Mouse (Mus musculus): ENCODE results near the gene Gpkow.
"Not testable (repeated sequence)": the region's sequence is repeated elsewhere in the genome, so short reads cannot be mapped to it uniquely, and the experiment has no call there.

The Gpkow gene

GRCm38 (mm10) chrX:7690486-7690885 lies 6.4 kb upstream of the Gpkow start:
- no peak for DNase-seq

DNA sequence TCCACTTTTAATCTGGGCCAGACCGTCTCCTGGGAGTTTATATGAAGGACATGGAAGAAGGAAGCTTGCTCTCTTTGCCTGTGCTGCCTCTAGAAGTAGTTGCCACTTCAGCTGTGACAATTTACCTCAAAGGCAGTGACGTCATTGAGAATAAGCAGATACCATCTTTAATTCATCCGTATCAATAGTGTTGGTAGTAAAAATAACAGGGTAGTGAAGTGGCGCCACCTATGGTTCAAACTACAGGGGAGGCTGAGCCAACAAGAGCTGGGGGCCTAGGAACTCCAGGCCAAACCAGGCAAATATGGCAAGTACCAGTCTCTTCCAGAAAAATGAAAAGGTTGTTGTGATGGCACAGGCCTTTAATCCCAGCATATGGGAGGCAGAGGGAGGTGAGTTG lies 4.1 kb upstream of the Gpkow start:
- peak; percentile 36 for DNase-seq

DNA sequence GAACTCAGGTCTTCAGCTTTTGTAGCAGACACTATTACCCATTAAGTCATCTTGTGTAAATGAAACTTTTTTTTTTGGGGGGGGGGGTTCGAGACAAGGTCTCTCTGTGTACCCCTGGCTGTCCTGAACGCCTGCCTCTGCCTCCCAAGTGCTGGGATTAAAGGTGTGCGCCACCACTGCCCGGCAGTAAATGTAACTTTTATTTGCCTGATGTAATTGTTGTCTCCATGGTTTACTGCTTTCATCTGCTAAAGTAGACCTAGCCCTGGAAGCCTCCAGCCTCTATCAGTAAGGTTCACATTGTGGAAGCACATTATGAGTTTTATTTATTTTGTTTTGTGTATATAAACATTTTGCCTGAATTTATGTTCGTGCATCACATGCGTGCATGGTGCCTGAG lies 411 bp upstream of the Gpkow start:
- no peak for DNase-seq

DNA sequence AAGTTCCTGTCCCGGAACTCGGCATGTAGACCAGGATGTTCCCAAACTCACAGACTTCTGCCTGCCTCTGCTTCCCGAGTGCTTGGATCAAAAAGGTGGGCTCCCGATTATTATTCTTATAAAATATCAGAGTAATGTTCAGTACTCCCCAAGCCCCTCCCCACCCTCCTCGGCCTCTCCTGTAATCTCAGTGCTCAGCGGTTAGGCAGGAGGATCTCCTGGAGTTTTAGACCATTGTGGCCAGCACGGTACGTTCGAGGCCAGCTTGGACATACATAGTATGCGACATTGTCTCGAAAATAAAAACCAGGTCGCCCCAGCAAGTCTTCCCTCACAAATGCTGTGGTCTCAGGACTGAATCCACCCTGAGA lies 16.8 kb downstream of the Gpkow start:
- not testable (repeated sequence) for DNase-seq

GRCm38 (mm10) chrX:7714135-7714899 lies 17.4 kb downstream of the Gpkow start, which contains the start of gene Wdr45:
Gene Wdr45 (plus strand): TSS chrX:7714333.
- peak; percentile 91 for DNase-seq

GRCm38 (mm10) chrX:7716058-7716457 lies 19.1 kb downstream of the Gpkow start:
- not testable (repeated sequence) for DNase-seq

GRCm38 (mm10) chrX:7721514-7722281 lies 24.8 kb downstream of the Gpkow start, which contains the start of gene Gm45208:
Gene Gm45208 (plus strand): TSS chrX:7722245.
- DNase-seq = peak; percentile 79

DNA sequence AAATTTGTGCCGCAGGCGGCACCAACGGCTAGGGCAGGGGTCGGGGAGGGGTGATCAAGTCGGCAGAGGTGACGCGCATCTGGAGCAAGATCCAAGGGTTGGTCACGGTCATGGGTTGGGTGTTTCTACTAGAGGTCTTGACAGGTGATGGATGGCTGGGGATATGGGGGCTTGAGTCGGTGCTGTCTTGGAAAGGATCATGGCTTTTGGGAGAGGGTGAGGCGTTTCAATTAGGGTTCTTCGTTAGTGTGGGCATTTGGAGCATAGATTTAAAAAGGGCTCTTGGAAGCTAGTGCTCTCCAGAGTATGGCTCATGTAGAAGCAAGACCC lies 25.3 kb downstream of the Gpkow start:
- no peak for DNase-seq

- no peak for DNase-seq
Measured at GRCm38 (mm10) chrX:7722691-7723090, 25.8 kb downstream of the Gpkow start.

- DNase-seq = no peak
Measured at GRCm38 (mm10) chrX:7724135-7724534, 27.2 kb downstream of the Gpkow start.

DNA sequence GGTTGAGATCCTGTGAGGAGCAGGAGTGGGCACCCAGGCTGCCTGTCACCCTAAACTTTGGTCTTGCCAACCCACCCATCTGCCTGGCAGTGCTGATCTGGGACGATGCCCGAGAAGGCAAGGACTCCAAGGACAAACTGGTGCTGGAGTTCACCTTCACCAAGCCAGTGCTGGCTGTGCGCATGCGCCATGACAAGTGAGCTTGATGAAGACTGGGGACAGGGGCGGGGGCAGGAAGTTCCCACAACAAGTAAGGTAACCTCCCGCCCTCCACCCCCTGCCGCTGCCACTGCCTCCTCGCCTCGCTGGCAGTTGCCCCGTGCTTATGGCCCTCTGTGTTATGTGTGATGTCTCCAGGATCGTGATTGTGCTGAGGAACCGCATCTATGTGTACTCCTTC lies 28.9 kb downstream of the Gpkow start:
- no peak for DNase-seq

DNA sequence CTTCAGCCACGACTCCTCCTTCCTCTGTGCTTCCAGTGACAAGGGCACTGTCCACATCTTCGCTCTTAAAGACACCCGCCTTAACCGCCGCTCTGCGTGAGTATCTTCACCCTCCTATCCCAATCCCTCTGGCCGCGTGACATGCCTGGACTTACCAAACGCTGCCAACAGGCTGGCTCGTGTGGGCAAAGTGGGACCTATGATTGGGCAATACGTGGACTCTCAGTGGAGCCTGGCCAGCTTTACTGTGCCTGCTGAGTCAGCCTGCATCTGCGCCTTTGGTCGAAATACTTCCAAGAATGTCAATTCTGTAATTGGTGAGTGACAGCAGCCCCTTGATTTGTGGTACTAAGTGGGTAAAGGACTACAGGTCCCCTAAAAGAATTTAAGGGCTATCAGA lies 30.2 kb downstream of the Gpkow start:
- no peak for DNase-seq

DNA sequence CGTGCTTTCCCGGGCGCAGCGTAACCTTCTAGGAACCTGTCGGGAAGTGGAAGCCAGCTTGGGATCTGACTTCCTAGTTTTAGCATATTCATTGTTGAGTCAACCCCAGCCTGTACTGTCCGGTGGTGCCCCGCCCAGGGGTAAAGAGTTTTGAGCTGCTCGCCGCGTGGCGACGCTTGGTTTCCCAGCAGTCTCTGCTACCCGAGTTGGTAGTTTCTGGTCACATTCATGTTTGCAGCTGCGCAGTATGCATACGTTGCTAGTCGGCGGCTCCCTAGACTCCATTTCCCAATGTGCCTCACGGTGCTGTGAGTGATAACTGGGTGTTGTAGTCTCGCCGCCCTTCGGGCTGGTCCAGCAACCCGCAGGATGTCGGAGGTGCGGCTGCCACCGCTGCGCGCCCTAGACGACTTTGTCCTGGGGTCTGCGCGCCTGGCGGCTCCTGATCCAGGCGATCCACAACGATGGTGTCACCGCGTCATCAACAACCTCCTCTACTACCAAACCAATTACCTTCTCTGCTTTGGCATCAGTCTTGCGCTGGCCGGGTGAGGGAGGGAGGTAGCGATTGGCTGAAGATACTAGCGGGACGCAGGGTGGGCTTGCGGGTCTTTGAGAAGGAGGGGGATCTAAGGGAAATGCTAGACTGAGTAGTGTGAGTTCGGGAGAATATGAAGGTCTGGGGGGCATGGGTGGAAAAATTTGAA lies 31.4 kb downstream of the Gpkow start, which contains the start of gene Praf2:
TSS of gene Praf2 (plus strand) at position 225 of the 707 bp plus-strand sequence.
- peak; percentile 71 for DNase-seq

- no peak for DNase-seq
Measured at GRCm38 (mm10) chrX:7728922-7729265, 32.0 kb downstream of the Gpkow start.

DNA sequence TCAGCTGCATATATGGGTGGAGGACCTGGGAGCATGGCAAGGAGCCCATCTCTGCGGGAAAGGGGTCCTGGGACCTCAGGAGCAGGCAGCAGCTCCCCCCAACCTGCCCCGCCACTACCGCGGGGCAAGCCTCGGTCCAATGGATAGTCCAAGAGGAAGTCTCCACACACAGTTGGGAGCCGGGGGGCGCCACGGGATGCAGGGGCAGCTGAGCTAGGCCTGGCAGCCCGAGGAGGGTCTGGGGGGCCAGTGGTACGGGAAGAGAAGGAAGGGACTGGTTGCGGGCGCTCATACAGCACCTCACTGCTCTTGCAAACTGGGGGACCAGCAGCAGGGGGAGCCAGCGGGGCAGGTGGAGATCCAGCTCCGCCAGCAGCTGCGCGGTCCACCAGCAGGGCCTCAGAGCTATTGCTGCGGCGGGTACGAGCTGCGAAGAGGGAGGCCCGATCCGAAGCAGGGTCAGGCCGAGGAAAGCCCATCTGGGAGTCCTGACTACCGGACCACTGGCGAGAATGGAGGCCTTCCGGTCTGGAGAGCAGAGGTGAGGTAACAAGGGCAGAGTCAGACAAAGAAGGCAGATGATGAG lies 36.7 kb downstream of the Gpkow start:
- DNase-seq = peak; percentile 73

DNA sequence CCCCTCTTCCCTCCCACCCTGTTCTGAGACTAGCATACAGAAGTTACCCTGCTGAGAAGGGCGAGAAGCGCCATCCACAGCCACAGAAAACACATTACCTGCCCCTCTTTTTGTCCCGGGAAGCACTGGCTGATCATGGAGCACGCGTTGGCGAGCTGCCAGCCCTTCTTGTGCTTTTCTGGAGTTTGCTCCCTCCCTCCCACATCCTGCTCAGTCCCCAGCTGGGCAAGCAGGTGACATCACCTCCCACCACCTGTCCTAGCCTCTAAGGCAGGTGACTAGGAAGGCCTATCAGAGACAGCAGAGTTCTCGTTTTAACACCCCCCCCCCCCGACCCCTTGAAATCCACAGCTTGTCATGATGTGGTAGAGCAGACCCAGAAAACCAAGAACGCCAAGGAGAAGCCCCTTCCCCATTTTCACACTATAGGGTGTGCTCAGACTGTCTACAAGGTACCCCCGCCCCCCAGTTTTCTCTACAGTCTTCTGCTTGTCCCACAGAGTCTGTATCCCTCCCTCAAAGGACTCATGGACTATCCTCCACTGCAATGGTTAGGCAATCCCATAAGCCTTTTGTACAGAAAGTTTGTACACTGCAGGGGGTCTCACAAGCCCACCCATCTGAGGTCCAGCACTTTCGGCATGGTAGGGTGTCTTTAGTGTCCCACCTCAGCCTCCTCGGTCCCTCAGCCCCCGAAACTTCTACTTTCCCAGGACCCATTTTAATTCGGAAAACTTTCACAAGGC lies 42.6 kb downstream of the Gpkow start:
- peak; percentile 74 for DNase-seq

DNA sequence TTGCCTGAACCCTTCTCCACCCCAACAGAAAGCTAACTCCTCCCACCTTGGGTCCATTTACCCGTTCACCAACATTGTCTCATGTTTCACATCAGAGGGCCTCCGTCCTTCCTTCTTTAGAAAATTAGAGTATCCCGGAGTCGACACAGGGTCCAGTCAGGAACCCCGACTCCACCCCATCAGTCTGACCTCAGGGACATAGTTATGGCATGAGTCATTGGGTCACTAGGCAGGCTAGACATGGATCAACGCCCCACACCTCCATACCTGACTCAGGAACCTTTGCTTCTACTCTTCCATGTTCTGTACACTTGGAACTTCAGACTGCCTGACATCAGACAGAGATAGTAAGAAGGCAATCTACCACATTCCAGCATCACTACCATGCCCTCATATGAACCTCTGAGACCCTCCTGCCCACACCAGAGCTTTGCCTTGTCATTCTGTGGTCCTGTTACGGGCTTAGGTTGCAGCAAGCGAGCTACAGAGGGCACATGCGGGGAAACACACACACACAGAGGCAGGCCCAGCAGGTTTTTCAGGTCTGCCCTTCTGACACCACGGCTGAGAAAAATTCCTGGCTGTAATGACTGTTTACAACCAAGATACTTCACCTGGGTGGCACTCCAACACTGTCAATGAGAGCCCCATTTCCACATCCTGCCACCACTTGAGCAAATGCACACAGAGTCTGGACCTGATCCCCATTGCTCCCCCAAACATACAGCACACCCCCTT lies 43.3 kb downstream of the Gpkow start:
- DNase-seq = peak; percentile 35

DNA sequence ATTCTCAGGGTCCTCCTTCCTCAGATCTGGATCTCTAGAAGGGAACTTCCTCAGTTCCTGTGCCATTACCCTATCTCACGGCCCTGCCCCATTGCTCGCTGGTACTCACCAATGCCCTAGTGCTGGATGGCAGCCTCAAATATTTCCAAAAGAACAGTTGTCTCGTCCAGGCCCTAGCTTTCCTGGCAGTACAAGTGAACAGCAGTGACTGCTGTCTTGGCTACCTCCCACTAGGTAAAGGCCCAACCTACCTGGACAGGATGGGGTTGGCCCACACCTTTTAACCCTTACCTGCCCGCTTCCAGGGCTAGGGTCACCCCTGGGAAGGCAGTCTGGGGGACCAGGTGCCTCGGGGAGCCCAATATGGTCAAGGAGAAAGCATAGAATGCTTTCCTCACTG lies 44.2 kb downstream of the Gpkow start:
- no peak for DNase-seq

DNA sequence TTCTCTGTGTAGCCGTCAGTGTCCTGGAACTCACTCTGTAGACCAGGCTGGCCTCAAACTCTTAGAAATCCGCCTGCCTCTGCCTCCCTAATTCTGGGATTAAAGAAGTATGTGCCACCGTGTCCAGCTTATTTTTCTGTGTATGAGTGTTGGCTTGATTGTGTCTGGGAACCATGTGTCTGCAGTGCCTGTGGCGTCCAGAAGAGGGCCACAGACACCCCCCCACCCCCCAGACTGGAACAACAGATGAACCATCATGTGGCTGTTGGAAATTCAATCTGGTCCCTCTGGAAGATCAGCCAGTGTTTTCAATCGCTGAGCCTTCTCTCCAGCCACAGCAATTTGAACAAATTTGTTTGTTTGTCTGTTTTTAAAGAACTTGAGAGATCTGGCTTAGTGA lies 46.5 kb downstream of the Gpkow start:
- DNase-seq = no peak

DNA sequence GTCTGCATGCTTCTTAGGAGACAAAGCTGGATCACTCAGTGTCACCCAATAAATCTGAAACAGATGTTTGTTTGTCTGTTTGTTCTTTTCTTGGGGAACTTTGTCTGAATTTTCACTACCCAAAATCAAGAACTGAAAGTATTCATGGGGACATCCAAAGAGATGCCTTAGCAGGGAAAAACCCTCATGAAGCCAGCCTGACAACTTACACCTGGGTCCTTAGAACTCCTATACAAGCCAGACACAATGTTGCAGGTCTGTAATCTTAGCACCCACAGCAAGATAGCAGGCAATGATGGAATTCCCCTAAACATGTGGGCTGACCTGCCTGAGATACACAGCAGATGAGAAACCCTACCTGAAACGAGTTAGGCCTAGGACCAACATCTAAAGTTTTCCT lies 48.0 kb downstream of the Gpkow start:
- no peak for DNase-seq

- DNase-seq = no peak
Measured at GRCm38 (mm10) chrX:7745429-7745828, 48.5 kb downstream of the Gpkow start.

Measured in kidney, adult 18-20 months (tissue).